Mouse (Mus musculus) monocyte, adult 2 months (primary cell): ENCODE data around the gene Pimreg.

ENCODE experiments used
- DNase-seq, 2 experiments: peaks; one replicate each; pipeline ENCODE4 v3.0.0; 2022; ENCODE audit warnings: low spot score in 2 of 2, low read depth in 1 of 2

Gene Pimreg

DNA sequence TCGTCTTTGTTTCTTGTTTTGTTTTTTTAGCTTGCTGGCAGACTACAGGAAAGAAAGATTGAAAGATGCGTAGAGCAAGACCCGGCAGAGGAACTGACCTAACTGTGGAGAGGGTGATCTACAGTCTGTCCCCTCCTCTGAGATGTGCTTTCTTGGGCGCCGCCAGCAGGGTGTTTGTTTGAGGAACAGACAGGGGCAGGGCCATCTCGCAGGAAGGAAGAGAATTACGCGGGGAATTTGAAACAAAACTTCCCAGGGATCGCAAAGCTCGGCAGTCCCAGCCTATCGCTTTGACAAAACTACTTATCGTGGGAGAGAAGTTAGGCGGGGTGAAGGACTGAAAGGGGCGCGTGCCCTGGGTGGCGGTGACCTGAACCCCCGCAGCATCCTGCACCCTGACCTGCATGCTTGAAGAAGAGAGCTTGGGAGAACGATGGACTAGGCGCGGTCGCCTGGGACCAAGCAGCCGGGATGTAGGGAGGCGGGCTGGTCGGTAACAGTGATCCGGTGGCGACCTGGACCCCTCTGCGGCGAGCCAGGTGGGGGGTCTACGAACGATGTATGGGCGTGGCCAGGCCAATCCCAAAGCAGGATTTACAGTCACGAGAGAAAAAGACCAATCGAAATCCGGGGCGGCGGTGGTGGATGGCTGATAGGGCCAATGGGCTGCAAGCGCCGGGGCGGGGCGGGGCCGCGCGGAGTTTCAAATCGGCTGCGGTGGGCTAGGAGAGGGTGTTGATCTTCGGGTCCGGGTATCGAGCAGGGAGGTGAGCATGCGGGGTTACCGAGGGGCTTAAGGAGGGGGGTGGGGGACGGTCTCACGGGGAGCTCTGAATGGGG, at the start of gene Pimreg:
Pimreg (plus strand) TSS at position 265 of the 840 bp plus-strand sequence.
- peak; percentile 42 to 55 for DNase-seq

DNA sequence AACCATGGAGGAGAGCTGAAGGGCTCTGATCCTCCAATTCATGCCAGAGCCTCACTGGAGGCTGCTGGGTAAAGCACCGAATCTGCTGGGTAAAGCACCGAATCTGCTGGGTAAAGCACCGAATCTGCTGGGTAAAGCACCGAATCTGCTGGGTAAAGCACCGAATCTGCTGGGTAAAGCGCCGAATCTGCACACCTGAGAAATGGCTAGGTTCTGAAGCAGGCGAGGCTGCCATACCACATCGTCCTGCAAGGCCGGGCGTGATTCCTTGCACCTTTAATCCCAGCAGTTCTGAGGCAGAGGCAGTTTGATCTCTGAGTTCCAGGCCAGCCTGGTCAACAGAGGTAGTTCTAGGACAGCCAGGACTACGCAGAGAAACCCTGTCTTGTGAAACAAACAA, 49.4 kb upstream of the Pimreg start:
- no peak for DNase-seq

DNA sequence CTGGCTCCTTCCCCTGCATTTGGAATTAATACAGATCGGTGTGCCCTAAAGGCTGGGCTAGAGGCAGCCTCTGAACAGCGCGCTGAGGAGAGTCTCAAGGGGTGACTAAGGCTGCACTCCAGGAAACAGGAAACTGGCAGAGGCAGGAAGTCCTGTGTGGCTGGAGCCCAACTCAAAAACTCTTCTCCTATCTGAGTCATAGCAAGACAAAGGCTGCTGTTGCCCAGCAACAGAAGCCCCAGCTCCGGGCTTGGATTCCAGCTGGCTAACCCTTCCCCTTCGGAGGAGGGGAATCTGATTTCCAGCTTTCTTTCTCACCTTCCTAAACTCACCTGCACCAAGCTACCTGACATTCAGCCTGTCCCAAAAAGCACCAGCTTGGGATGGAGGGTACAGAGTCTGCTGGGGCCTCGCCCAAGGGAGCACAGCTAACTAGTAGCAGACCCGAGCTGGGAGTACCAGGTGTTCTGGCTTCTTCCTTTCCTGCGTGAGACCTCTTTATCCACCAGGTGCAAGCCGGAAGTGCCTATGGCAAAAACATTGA, 45.8 kb upstream of the Pimreg start:
- no peak for DNase-seq

DNA sequence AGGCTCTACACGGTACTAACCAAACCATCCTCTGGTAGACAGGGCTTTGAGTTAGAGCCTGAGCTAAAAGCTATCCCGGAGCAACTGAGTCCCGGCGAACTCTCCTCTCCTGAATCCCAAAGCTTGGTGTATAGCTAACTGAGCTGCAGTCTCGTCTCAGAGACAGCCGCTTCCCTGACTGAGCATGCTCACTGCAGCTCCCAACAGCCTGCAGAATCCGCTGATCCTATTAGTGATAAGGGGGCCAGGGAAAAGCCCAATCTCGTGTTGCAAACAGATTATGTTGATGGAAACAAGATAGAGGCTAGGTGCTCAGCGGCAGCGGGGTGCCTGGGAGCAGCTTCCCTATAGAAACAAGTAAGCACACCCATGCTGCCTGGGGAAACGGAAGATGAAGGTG, 45.0 kb upstream of the Pimreg start:
- DNase-seq: no peak

DNA sequence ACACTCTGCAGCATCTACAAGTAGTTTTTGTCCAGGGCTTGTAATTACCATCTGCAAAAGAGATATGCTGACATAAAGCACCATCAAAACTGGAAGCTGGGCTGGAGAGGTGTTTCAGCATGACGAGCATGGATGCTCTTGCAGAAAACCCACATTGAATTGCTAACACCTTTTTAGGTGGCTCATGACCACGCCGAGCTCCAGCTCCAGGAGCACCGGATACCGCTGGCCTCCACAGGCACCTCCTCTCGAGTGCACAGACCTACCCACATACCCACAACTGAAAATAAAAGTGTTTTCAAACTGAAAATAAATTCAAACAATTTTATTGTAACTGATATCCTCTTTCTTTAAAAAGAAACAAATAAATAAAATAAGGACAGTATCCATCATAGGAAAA, 41.6 kb upstream of the Pimreg start:
- DNase-seq: no peak

DNA sequence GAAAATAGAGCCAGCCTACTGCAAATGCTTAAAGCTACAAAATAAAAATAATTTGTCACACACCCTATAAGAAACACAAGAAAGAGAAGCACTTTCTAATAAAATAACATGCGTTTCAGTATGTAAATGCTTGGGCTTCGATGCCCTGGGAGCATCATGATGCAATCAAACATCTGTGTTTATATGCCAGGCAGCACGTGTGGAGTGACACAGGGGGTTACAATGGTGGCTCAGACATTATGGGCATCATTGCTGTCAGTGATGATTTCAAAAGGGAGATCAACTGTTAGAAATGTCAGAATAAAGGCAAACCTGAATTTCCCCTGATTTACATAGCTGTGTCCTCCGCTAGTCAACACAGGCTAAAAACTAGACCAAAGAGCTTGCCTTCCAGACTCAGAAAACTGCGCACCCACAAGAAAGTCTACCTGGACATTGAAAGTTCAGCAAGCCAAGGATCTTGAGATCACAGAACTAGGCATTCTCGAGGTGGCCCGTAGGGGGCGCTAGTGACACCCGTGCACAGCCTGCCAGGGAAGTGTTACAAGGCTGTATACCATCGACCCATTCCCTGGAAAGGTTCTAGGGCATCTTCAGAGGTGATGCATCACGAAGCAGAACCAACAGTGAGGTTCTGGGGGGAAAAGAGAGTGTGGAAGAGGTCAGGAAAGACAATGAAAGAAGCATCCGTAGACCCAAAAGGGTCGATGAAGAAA, 39.5 kb upstream of the Pimreg start:
- peak in 1 of 2 experiments; percentile 12 for DNase-seq

DNA sequence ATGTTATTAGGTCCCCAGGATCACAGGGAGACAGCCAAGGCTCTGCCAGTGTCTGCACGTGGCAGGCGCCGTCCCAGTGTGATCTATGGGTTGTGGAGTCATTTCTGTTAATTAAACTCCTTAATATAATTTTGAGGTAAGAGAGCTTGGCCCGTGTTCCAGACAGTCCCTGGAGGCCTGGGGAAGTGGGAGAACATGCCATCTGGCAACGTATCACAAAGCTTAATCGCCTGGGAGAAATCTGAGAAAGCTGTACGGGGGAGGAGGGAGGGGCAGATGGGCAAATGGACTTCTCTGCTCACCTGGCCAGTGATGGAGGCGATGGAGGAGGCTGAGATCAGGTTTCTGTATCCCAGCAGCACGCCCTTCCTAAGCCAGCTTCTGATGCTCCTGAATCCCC, 38.7 kb upstream of the Pimreg start:
- no peak for DNase-seq

DNA sequence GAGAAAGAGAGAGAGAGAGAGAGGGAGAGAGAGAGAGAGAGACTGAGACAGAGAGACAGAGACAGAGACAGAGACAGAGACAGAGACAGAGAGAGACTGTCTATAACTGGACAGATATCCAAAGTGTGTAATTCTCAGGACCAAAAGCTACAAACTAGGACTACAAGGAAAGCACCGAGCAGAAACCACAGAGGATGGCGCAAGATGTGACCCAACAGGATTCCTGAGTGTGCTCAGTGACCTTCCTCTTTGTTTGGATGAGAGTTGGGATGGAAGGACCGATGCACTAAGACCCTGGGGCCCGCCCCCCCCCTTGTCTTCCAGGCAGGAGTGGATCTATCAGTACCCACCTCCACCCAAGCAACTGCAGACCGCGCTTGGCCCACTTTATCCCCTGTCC, 36.3 kb upstream of the Pimreg start:
- DNase-seq: no peak

DNA sequence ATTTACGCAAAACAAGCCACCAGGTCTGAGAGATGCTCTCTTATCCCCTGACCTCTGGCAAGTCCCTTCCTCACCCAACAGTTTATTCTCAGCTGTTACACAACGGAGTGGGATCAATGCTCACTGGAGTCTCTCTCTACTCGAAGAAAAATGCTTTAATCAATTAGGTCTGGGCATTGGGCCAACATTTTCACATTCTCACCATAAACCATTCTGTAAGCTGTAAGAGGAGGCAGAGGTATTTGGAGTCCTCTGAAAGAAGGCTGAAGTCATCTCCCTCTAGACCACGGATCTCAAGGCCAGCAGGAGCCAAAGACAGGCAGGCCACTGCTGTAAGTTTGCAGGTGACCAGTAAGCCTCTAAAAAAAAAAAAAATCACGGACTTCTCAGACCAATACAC, 31.5 kb upstream of the Pimreg start:
- no peak for DNase-seq

DNA sequence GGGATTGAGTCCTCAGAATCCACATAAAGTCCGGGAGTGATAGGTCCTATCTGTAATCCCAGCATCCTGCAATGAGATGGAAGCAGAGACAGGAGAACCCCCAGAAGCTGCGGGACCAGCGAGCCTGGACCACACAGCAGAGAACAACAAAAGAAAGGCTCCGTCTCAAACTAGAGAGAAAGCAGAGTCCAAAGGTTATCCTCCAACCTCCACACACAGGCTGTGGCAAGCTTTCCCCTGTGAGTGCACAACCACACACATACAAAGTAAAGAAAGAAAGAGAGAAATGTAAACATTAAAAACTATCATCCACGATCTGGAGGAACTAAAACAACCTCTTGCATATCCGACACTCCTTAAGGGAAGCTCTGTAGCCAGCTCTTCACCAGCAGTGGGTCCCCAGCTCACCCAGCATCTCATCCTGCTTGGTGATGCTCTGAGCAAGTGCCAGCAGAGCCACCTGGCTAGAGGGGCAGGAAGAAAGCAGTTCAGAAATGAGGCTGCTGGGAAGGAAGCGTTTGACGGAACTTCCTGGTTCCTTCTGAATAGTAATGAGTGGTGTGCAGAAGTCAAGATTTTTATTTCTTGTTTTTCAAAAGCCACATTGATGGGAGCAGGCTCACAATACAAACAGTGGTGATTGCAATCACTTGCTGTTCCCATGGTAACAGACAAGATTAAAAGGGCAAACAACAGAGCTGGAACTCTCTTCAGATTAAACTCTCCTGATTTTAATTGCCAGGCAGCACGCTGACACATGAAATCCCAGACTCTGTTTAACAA, 30.7 kb upstream of the Pimreg start:
- DNase-seq: no peak

DNA sequence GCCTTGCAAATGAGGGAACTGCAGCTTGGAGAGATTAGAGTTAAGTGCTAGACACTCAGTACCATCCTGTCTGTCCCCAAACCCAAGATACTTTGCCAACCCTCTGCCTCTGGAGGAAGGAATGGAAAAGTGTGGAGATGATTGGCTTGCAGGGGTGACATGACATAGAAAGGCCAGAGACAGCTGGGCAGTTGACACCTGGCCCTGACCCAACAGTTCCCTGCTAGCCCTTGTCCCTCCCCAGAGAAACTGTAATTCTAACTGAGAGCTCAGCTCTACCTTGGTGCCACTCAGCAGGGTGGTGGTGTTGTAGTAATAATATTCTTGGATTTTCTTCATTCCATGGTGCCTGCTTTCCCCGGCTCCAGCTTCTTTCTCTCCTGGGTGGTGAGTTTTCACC, 29.9 kb upstream of the Pimreg start:
- DNase-seq: no peak

DNA sequence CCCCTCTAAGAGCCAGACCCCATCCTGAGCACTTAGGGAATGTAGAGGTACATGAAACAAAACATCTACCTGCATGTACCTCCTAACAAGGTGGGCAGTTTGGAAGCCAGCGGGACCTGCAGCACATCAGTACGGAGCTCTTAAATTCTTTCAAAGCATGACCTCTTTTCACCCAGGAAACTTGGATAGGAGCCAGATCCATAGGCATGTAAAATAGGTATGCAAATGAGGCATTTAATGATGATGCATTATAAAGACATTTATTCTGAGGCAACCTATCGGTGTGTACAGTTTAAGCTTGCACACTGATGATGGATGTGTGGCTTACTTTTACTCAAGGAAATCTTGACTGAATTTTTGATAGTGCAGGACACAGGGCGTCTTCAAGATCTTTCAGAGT, 27.2 kb upstream of the Pimreg start:
- DNase-seq: no peak

DNA sequence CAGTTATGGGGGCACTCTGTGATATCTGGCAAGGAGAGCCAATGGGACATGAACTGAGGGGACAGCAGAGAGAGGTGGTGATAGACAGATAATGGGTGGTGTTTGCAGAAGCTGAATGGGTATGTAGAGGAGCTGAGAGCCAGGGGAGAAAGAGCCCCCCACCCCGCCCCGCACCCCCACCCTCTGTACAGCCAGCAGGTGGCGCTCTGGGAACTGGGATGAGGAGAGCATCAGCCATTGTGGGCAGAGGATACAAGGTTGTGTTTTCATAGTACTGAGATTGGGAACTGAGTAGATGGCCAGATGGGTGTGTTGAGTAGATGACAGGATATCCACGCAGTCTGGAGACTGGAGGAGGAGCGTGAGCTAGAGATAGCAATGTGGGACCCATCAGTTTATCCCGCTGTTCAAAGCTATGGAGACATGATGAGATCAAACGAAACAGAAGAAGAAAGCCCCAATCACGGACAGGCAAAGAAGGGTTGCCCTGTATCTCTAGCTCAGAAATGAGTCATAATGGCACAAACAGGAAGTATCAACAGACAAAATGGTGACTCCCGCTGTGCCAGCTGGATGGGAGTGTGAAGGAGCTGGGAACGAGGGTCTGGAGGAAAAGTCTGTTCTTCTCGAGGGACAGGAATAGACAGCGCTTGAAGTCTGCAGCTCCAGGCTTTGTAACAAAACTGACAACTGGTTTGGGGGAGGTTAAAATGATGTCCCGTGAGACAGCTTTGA, 25.1 kb upstream of the Pimreg start:
- DNase-seq: no peak

DNA sequence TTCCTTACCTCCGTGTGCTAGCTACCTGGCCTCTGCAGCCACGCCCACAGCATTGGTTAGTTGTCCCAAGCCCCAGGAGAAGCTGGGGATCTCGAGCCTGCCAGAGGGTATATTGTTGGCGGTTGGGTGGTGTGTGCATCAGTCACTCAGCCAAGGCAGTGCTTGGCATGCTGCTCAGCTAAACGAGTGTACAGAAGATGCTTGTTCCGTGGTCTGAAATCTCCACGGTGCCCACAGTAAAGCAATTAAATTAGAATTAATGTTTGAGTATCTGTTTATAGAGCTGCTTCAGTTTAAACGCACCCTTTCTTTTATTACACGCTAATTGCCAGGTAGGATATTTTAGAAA, 24.6 kb upstream of the Pimreg start:
- no peak for DNase-seq

DNA sequence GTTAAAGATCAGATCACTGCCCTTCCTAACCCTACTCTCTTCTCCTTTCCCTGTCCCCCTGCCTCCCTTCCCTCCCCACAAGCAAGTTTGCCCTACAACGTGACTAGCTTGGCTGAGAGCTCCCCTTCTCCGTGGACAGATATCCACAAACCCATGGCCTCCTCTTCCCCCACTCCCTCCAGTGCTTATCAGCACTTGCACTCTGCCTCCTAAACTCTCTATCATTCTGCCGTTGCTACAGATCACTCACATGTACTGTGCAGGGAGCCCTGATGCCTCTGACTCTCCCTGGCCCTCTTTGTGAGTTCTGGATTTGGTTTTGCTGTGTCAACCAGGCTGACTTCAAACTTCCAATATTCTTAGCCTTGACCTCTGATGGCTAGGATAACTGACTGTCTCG, 20.8 kb upstream of the Pimreg start:
- DNase-seq: no peak

DNA sequence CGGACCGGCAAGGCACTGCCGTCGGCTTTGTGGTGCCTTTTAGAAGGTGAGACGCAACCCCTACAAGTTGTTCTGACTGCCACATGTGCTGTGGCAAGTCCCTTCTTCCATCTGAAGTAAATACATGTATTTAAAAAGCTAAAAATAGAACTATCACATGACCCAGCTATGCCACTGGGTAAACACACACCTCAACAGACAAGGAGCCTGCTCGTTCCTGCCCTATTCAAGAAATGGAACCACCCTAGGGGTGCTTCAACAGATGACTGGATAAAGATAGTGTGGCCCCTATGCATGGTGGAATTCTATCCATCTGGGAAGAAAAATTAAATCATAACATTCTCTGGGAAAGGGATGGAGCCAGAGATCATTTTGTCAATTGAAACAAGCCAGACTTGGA, 19.0 kb upstream of the Pimreg start:
- no peak for DNase-seq

DNA sequence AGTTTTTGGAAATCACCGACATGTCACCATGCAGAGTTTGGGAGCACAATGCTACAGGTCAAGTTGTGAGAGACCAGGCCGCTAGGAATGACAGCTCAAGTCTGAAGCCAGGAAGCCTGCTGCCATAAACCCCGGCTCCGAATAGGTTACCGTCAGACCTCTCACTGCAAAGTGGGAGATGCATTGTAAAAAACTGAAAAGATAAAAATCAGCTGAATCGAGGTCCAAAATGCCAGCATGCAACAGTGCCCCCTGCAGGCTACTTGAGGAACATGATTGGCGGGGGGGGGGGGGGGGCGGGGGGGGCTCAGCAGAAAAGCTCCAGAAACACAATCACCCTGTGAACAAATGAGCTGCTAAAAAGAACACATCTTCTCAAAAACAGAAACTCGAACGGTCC, 18.3 kb upstream of the Pimreg start:
- DNase-seq: no peak

DNA sequence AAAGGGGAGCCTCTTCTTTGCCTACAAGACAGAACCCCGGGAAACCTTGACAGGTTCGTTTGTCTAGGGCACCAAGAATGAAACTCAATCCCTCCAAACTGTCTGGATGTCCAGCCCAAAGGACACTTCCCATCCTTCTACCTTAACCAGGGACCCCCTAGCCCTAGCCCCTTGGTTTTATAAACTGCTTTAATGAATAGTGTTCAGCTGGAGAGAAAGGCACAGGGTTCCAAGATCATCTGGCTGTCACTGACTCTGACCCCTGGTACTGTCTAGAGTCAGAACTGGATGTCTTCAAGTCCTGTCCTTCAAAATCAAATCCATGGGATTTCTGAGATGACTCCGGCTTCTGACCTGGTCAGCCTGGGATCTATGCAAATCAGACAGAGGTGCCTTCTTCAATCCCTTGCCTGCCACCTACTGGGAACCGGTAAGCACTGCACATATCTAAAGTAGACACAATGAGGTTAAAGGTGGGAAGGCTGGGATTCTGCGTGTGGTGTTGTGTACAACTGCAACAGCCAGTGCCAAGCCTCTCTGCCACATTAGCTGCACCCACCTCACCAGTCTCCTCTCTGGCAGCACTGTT, 17.5 kb upstream of the Pimreg start:
- DNase-seq: no peak

DNA sequence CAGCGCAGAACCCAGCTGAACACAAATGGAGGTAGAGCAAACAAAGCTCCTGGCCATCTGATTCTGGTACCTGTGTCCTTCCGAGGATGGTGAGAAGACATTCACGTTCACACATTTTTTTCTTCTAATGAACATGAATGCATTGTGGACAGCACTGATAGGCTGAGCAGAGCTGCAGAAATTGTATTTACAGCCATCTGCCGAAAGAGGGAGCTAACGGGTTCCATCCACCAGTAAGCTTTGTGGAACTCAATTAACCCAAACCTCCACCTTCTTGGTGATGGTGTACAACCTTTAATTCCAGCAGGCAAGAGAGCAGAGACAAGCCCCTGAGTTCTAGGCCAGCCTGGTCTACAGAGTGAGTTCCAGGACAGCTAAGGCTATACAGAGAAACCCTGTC, 16.0 kb upstream of the Pimreg start:
- DNase-seq: no peak

DNA sequence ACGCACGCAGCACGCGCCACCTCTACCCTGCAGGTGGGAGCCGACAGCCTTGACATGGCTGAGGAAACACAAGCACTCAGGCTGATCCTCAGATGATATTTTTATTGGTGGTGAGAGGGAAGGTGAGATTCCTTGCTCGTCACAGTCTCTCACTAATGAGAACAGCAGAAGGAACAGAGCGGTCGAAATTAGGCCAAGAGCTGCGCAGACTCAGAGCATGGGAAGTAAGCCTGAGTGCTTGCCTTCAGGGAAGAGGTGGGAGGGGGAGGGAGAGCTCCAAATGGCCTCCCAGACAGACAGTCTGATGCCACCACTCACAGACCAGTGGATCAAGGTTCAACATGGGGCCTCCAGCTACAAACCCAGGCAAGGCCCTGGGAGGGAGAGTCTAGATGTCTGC, 15.3 kb upstream of the Pimreg start:
- no peak for DNase-seq

DNA sequence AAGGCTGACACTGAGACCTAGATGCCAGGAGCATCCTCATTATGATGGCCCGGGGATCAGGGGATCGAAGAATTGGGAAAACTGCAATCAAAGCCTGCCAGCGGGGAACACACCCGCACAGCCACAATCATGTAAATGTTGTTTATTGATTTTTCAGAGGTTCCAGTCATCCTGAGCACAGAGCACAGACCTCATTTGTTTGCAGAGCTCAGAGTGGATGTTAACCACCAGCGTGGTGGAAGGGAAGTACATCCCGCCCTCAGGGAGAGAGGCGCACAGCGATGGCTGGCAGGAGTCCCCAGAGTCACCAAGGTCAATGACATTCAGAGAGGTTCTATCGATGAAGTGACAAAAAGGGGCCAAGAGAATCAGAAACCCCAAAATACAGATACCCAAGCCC, 14.0 kb upstream of the Pimreg start:
- no peak for DNase-seq
